Mouse (Mus musculus) cerebellum, postnatal 36 days (tissue): ENCODE results near the gene Filip1l.

ENCODE experiments used
- DNase-seq, 2 experiments: peaks; one replicate each; pipeline ENCODE4 v3.0.0; 2021 to 2022; ENCODE audit warnings: mixed read lengths in 2 of 2

Filip1l gene

DNA sequence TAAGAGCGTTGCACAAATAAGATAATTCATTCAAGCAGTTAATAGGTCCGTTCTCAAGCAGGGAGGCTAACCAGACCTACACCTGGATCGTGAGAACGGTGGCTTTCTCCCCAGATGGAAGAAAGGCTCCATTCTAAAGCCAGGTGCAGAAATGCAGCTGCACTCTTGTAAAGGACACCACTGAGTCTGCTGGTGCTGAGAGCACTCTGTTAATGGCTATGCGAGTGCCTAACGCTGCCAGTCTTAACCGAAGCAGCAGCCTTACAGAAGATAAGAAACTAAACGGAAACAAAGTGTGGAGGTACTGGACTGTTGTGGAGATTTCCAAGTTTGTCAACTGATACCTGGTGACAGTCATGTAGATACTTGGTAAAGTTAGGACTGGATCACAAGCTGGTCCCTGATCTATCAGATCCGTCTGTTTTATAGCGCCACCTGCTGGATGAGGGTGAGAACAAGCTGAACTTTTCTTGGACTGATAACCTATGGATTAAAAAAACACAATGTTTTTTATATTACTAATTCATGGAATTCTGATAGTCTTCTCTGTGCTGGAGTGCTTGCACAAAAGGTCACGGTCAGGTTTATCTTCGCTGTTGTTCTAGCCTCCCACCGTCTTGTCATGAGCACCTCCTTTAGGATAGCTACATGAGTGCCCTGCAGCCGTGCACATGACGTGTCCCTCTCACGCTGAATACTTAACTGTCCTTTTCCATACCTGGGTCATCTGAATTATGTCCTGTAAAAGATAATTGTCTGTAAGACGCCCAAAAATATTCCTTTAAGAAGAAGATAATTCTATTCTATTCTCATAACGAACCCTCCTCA, 45.7 kb downstream of the Filip1l start:
- peak; percentile 46 to 58 for DNase-seq

- no peak for DNase-seq
Measured at GRCm38 (mm10) chr16:57399566-57399965, 46.7 kb downstream of the Filip1l start.

DNA sequence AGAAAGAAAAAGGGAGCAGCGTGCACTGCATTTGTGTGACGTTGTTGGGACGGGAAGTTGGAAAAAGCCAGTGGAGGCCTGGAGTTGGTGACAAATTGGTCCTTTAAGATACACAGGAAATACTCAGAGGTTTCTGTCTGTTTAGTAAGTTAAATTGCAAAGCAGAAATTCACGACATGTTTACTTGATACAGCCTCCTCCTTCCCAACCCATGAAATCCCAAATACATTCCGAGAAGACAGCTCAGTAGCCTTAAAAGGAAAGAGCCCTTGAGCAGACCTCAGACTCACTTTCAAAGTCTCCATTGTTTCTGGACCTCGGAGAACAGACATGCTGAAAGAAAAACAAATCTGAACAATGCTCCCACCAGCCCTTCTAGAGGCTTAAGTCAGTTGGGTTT, 48.8 kb downstream of the Filip1l start:
- DNase-seq = no peak

GRCm38 (mm10) chr16:57402910-57403309, 50.0 kb downstream of the Filip1l start:
- no peak for DNase-seq

DNA sequence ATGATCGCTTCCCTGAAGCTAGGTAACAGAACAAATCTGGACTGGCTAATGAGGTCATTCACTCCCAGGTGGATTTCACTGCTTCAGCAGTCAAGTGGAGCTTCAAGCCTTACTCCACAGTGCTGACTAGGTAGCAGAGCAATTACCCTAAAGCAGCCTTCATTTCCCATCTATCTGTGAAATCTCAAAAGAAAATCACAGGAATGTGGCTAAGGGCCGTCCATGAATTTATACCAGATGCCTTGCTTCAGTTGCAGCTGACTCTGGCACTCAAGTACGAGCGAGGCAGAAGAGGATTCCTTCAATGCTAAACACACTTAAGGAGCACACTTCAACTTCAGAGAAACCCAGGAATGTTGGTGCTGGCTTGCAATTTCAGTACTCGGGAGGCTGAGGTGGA, 50.9 kb downstream of the Filip1l start:
- DNase-seq = no peak

DNA sequence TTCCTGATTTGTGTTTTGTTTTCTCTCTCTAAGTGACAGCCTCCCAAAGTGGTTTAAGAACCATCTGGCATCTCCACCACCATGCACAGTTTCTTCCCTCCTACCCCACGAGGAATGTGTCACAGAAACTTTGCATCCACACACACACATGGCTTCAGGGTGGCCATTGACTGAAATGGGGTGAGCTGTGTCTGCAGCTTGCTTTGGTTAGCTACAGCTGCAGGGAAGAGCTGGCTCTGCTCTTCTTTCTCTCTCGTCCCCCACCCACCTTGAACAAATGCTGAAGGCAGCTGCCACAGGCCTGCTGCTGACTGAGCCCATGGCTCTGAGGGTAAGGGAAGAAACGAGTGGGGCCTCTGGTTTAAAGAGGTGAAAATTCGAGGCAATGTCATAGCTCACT, 59.9 kb downstream of the Filip1l start:
- no peak for DNase-seq

GRCm38 (mm10) chr16:57416049-57416448, 63.2 kb downstream of the Filip1l start:
- DNase-seq = no peak

- DNase-seq = no peak
Measured at GRCm38 (mm10) chr16:57417017-57417416, 64.1 kb downstream of the Filip1l start.

- DNase-seq = no peak
Measured at GRCm38 (mm10) chr16:57417955-57418354, 65.1 kb downstream of the Filip1l start.

DNA sequence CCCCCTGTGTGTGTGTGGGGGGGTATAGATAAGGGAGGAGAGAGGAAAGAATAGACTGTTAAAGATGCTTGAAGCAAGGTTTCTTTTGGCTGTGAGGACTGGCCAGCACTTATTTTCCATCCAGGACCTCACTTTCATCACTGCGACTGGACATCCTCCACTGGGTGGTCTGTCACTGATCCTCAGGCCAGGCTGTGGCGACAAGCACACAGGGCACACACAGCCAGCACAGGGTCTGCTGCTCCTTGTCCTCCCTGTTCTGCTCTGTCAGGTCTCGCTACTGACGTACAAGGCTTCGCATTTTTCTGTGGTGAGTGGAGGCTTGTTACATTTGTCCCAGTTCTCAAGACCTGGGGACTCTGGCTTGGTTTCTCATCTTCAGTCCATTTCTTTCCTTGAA, 66.4 kb downstream of the Filip1l start:
- no peak for DNase-seq

DNA sequence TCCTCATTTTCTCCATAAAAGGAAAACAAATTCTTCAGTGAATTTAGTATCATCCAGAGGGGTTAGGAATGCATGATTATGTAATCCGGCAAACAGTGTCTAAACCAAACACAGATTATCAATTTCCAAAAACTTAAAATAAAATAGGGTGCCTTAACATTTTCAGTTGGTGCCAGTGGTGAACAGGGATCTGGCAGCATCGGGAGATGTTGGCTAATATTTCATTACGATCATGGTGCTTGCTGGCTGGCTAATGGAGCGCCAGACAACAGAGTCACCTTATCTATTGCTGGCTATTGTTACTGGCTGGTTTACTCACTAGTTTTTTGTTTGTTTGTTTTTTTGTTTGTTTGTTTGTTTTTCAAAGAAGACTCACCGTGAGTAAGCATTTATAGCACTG, 67.0 kb downstream of the Filip1l start:
- no peak for DNase-seq

GRCm38 (mm10) chr16:57420773-57421556, 68.1 kb downstream of the Filip1l start:
- DNase-seq = no peak

DNA sequence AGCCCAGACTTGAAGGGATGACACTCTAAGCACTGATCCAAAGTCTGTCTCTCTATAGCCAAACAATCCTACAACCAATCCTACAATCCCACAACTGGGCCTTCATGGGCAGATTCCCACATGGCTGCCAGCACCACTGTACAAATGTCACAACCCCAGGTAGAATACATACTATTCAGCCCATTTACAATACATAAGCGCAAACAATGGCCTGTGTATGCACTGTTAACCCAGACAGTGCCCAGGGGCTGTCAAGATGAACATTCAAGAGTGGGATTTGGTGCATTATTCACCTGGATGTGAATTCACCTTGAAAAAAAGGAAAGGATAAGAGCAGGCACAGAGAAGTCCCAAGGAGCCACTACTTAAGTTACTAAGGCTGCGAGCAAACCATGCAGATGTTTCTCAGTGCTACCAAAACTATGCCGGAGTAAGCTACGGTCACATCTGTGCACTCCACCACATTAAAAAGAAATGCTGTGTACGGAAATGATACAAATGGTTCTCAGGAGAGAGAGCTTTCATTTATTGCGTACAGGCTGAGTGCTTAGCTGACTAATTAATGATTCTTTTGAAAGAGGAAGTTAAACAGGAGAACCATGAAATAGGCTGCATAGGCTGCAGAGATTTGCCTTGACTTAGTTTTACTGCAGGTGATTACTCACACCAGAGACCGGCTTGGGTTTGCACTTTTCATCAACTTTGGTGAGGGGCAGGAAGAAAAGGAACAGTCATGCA, 69.0 kb downstream of the Filip1l start:
- DNase-seq = no peak

DNA sequence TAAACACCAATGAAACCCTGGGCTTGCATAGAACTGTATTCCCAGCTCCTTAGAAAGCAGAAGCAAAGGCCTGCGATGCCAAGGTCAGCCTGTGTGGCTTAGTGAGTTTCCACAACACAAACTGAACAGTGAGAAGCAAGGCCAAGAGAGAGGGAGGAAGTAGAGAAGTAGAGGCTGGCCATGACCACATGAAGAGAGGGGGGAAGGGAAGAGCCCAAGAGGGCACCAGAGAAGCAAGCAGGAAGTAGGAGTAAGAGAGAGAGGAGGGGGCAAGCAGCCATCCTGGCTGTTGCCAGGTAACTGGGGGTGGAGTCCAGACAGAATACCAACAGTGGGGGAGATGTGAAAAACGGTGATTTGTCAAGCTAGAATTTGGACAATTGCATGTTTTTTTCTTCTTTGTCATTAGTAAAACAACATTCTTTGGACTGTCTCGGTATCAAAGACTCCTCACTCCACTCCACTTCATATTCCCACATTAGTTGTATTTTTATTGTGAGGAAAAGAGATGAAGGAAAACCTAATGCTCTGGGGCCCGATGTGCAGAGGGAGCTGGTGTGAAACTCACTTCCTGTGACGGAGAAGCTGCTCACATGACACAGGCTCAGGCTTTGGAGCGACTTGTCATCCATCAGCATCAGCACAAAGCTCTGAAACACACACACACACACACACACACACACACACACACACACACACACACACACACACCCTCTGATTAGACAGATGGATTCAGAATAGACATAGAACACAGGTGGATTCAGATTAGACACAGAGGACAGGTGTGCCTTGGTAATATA, 70.3 kb downstream of the Filip1l start:
- no peak for DNase-seq

GRCm38 (mm10) chr16:57426680-57427079, 73.8 kb downstream of the Filip1l start:
- no peak for DNase-seq

DNA sequence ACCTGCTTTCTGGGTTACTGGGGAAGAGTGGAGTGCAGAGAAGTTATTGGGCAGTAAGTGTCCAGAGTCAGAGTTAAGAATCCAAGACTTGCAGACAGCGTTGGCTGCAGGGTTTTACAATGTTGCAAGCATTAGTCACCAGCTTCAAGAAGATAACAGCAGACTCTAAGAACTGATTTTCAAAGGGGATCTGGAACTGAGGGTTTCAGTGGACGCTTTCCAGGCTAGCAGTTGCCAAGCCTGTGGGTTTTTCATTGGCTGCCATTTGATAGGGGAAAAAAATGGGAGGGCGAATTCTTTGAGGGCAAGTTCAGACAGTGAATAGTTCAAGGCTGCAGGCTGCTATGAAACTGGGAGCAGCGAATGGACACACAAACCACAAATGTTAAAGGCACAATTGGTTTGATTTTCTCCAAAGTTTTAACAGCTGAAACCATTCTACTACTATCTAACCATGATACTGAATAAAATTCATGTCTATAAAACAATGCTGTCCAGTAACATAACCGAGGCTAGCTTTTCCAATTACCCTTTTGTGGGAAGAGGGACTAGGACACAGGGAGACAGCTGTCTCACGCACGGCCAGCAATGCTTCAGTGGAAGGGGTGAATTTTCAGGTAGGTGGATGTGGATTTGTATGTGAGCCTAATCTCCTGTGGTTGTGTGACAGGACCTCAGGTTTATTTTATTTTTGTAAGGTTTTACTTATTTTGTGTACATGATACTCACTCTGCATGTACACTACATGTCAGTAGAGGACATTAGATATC, 74.8 kb downstream of the Filip1l start:
- no peak for DNase-seq

DNA sequence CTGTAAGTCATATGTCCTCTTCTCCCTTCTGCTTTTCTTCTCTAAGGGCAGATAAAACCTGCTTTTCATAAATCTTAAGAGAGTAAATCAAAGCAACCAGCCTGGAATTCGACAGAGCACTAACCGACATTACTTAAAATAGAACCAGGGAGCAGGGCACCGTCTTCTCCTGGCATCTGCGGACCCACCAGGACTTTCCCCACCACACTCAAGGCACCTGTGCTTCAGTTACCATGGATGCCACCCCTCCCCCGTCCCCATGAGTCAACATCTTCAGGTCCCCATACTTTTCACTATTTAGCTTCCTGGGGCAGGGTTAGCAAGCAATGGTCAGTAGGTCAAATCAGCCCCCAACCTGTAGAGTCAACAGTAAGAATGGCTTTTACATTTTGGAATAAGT, 76.1 kb downstream of the Filip1l start:
- DNase-seq = no peak

DNA sequence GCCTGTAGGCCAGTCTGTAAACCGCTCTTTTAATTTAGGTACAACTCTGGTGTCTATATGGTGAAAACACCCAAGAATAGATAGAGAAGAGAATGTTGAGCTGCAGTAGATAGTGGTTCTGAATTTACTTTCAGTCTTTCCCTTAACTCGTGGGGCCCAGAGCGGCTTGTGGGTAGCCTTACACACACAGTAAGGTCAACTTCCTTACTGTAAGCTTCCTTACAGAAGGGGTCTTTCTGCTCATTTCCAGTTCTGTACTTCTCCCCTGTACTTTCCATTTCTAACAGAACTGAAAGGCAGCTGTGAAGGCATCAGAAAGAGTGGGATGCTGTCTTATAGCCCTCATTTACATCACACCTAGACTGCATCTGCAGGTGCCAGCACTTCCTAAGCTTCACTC, 78.4 kb downstream of the Filip1l start:
- DNase-seq = no peak

GRCm38 (mm10) chr16:57433173-57433572, 80.3 kb downstream of the Filip1l start:
- DNase-seq = no peak

DNA sequence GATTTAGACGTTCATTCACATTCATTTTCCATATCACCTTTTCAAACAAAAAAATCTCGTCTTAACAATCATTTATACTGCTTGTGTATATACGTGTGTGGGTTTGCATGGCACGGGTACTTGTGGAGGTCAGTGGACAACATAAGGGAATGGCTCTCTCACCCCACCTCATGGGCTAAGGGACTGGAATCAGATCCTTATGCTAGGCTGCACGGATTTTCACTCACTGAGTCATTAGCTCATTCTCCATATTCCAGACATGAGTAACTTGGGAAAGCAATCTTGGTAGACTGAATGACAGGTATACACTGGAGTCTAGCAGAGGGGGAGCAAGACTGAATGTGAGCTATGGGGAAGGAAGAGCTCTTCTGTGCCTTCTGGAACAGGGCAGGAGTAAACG, 80.8 kb downstream of the Filip1l start:
- DNase-seq = no peak

DNA sequence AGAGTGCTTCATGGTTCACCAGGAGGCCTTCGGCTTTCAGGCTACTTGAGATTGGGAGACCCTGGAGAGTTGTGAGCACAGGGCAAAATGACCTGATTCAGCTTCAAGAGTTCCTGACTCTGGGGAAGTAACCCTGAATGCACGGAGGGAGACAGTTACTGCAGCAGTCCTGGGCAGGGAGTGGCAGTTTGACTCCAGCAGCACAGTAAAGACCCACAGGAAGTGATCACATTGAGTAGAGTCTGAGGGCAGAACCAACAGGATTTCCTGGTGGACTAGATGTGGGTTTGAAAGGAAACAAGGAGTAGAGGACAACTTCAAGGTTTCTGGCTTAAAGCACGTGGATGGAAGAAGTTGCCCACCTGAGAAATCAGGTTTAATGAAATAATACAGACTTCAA, 81.7 kb downstream of the Filip1l start:
- DNase-seq = no peak
